Mouse (Mus musculus) kidney, adult 2 months (tissue): ENCODE measurements around the gene Pttg1.

Experiments
- CTCF ChIP-seq: fragments of 200-500 bp; conservative IDR thresholded peaks from 2 replicates; pipeline ENCODE4 v1.5.1; 2011; ENCODE audit warnings: low read depth, mild to moderate bottlenecking, control low read depth, low read length, moderate library complexity, mixed read lengths; ENCODE audit not compliant: insufficient read depth, insufficient read length
- POLR2A ChIP-seq: fragments of 200-500 bp; IDR thresholded peaks from one replicate; pipeline ENCODE4 v1.6.1; 2011; ENCODE audit warnings: low read depth, low read length, control low read depth

- TF ChIP-seq CTCF (no peak), POLR2A (peak; percentile 96)
Measured at GRCm38 (mm10) chr11:43425824-43426413, at the start of gene Pttg1.
